Mouse (Mus musculus): ENCODE results near the gene Zfp882.
"Not testable (repeated sequence)": the region's sequence is repeated elsewhere in the genome, so short reads cannot be mapped to it uniquely, and the experiment has no call there.

Gene Zfp882

GRCm38 (mm10) chr8:71941776-71942175 is 33.4 kb downstream of the Zfp882 start:
- ChIA-PET CTCF (no interaction called here), POLR2A (interaction anchor here in 2 of 4 experiments (0.5 to 6.1 kb wide), 8 partner anchors 10 to 452 kb away, joined by 3 to 53 read pairs (median 4); partner anchors contain the start of genes Zfp961 (in 2 of the 2), Zfp617 (in 1 of the 2) and Zfp882 (in 1 of the 2))

GRCm38 (mm10) chr8:71948624-71949023 is 40.2 kb downstream of the Zfp882 start:
- POLR2A ChIA-PET = interaction anchor here in 2 of 4 experiments (0.6 to 8.8 kb wide), 4 partner anchors 17 to 31 kb away, joined by 4 to 132 read pairs (median 5); no protein-coding TSS in a partner anchor
- CTCF ChIA-PET = no interaction called here

GRCm38 (mm10) chr8:71950482-71951221 is 42.2 kb downstream of the Zfp882 start, which contains the start of gene Zfp961:
Zfp961 (plus strand) TSS chr8:71951038.
- CTCF ChIA-PET = interaction anchor here in 1 of 4 experiments (1.6 kb wide), 1 partner anchor 20 kb away, joined by 5 read pairs; no protein-coding TSS in a partner anchor

GRCm38 (mm10) chr8:71951436-71952161 is 43.2 kb downstream of the Zfp882 start:
- POLR2A ChIA-PET = interaction anchor here (0.7 to 8.8 kb wide), 61 partner anchors 8 to 1253 kb away, joined by 3 to 132 read pairs (median 5); partner anchors contain the start of genes Zfp617 (in 3 of the 4), Zfp709 (in 3 of the 4), Zfp882 (in 3 of the 4) and Klf2 (in 2 of the 4)
- CTCF ChIA-PET = interaction anchor here in 1 of 4 experiments (1.6 kb wide), 1 partner anchor 19 kb away, joined by 5 read pairs; no protein-coding TSS in a partner anchor

More at GRCm38 (mm10) chr8:71950482-71951221, 42.2 kb downstream of the Zfp882 start, which contains the start of gene Zfp961:
- POLR2A ChIA-PET = interaction anchor here (0.7 to 8.8 kb wide), 26 partner anchors 9 to 383 kb away, joined by 3 to 132 read pairs (median 6); partner anchors contain the start of genes Zfp617 (in 2 of the 4), Zfp709 (in 2 of the 4), Zfp882 (in 2 of the 4) and Klf2 (in 1 of the 4)

- CTCF ChIA-PET = interaction anchor here in 1 of 4 experiments (1.6 kb wide), 1 partner anchor 18 kb away, joined by 5 read pairs; no protein-coding TSS in a partner anchor
Observed at GRCm38 (mm10) chr8:71952489-71952888, 44.1 kb downstream of the Zfp882 start.

GRCm38 (mm10) chr8:71952961-71953700 is 44.7 kb downstream of the Zfp882 start:
- CTCF ChIA-PET = not testable (repeated sequence)
- POLR2A ChIA-PET = interaction anchor here in 3 of 4 experiments (0.5 to 8.8 kb wide), 38 partner anchors 8 to 472 kb away, joined by 3 to 132 read pairs (median 5); partner anchors contain the start of genes Insl3 (in 1 of the 3), Zfp617 (in 1 of the 3), Zfp709 (in 1 of the 3) and Zfp882 (in 1 of the 3)

More at GRCm38 (mm10) chr8:71952489-71952888, 44.1 kb downstream of the Zfp882 start:
- POLR2A ChIA-PET = interaction anchor here (0.6 to 8.8 kb wide), 58 partner anchors 8 to 471 kb away, joined by 3 to 132 read pairs (median 4); partner anchors contain the start of genes Zfp617 (in 2 of the 4), Zfp709 (in 2 of the 4), Zfp882 (in 2 of the 4) and Insl3 (in 1 of the 4)

- POLR2A ChIA-PET = interaction anchor here in 3 of 4 experiments (0.6 to 8.8 kb wide), 21 partner anchors 9 to 380 kb away, joined by 3 to 132 read pairs (median 4); partner anchors contain the start of genes Klf2 (in 1 of the 3), Zfp617 (in 1 of the 3) and Zfp882 (in 1 of the 3)
- CTCF ChIA-PET = no interaction called here
Observed at GRCm38 (mm10) chr8:71954666-71955065, 46.3 kb downstream of the Zfp882 start.

- ChIA-PET CTCF (interaction anchor here in 1 of 4 experiments (1.1 kb wide), 1 partner anchor 10 kb away, joined by 3 read pairs; no protein-coding TSS in a partner anchor), POLR2A (interaction anchor here in 3 of 4 experiments (0.8 to 3.4 kb wide), 6 partner anchors 8 to 53 kb away, joined by 3 to 33 read pairs (median 6); partner anchors contain the start of genes Zfp617 (in 1 of the 3), Zfp882 (in 1 of the 3) and Zfp961 (in 1 of the 3))
Observed at GRCm38 (mm10) chr8:71960483-71960882, 52.1 kb downstream of the Zfp882 start.

GRCm38 (mm10) chr8:71961796-71962195 is 53.4 kb downstream of the Zfp882 start:
- ChIA-PET CTCF (interaction anchor here in 1 of 4 experiments (1.2 kb wide), 1 partner anchor 10 kb away, joined by 6 read pairs; no protein-coding TSS in a partner anchor), POLR2A (interaction anchor here (0.6 to 2.6 kb wide), 14 partner anchors 9 to 392 kb away, joined by 3 to 12 read pairs (median 4); partner anchors contain the start of genes Zfp961 (in 2 of the 4), Zfp617 (in 1 of the 4) and Zfp882 (in 1 of the 4))

GRCm38 (mm10) chr8:71964051-71964450 is 55.6 kb downstream of the Zfp882 start:
- POLR2A ChIA-PET = interaction anchor here in 3 of 4 experiments (0.7 to 6.6 kb wide), 12 partner anchors 8 to 206 kb away, joined by 3 to 132 read pairs (median 6); partner anchors contain the start of gene Zfp961 (in 2 of the 3)
- CTCF ChIA-PET = interaction anchor here in 1 of 4 experiments (0.6 kb wide), 1 partner anchor 8 kb away, joined by 4 read pairs; no protein-coding TSS in a partner anchor

- ChIA-PET POLR2A (interaction anchor here in 2 of 4 experiments (0.8 to 6.6 kb wide), 7 partner anchors 8 to 351 kb away, joined by 4 to 132 read pairs (median 26); partner anchors contain the start of genes Zfp617 (in 1 of the 2), Zfp882 (in 1 of the 2) and Zfp961 (in 1 of the 2)), CTCF (no interaction called here)
Observed at GRCm38 (mm10) chr8:71965166-71965565, 56.8 kb downstream of the Zfp882 start.
